Mouse (Mus musculus) midbrain, embryonic 15.5 days (tissue): ENCODE results near the gene C1qtnf1. TPM values are rescaled to one million over a fixed set of nuclear protein-coding genes. Genes with fewer than 3 reads are reported as not detected.

Experiments used
- ATAC-seq: fragments of 200-750 bp; cut with Nextera tagmentation; replicated peaks from 2 replicates; pipeline ENCODE4 v1.8.0; 2017; ENCODE audit warnings: moderate TSS enrichment
- H3K27ac ChIP-seq: fragments of 300-500 bp; sonication (generic); 2 replicates; pipeline ENCODE4 v1.5.1; 2015; ENCODE audit warnings: mild to moderate bottlenecking, inconsistent platforms
- H3K27me3 ChIP-seq: fragments of 300-500 bp; sonication (generic); replicated peaks from 2 replicates; pipeline ENCODE4 v1.6.1; 2015; ENCODE audit warnings: inconsistent platforms
- H3K36me3 ChIP-seq: fragments of 300-500 bp; sonication (generic); replicated peaks from 2 replicates; pipeline ENCODE4 v1.6.1; 2015; ENCODE audit warnings: inconsistent platforms
- H3K4me1 ChIP-seq: fragments of 300-500 bp; sonication (generic); 2 replicates; pipeline ENCODE4 v1.6.1; 2015; ENCODE audit warnings: inconsistent platforms
- H3K4me2 ChIP-seq: fragments of 300-500 bp; sonication (generic); 2 replicates; pipeline ENCODE4 v1.6.1; 2015; ENCODE audit warnings: inconsistent platforms, mild to moderate bottlenecking, moderate library complexity
- H3K4me3 ChIP-seq: fragments of 300-500 bp; sonication (generic); 2 replicates; pipeline ENCODE4 v1.5.1; 2015; ENCODE audit warnings: mild to moderate bottlenecking, inconsistent platforms
- H3K9ac ChIP-seq: fragments of 300-500 bp; sonication (generic); 2 replicates; pipeline ENCODE4 v1.6.1; 2015; ENCODE audit warnings: mild to moderate bottlenecking, inconsistent platforms
- H3K9me3 ChIP-seq: fragments of 300-500 bp; sonication (generic); 2 replicates; pipeline ENCODE4 v1.6.1; 2016; ENCODE audit warnings: inconsistent platforms
- WGBS: fragments of 180-500 bp; shearing (Covaris S2); methylation state at CpG from one replicate; pipeline ENCODE4 v1.1.7; 2015; ENCODE audit warnings: mixed read lengths; 5-methylcytosine and 5-hydroxymethylcytosine counted together
- polyA plus RNA-seq: library from polyadenylated mRNA; unstranded; fragments of >200 nt; fragmentation: Nextera tagmentation; extraction: Ambion mirVana; gene quantifications from 2 replicates; pipeline ENCODE4 v1.2.1, GENCODE M21; 2015

The C1qtnf1 gene
- polyA plus RNA-seq, 1 experiment from 2014 or later, result 4.2 TPM

- Histone ChIP-seq H3K27ac (no peak overlapping the region), H3K4me3 (no peak overlapping the region), H3K4me1 (peaks cover 21% of the 10 kb centered on the region), H3K36me3 (no peaks in the 10 kb centered on the region), H3K4me2 (no peak overlapping the region), H3K27me3 (no peaks in the 10 kb centered on the region), H3K9me3 (no peaks in the 10 kb centered on the region), H3K9ac (no peak overlapping the region)
- 79% methylated on average over 11 of the region's 11 CpGs for WGBS
- no peak for ATAC-seq
Measured at GRCm38 (mm10) chr11:118485338-118485737, 57.3 kb downstream of the C1qtnf1 start.

GRCm38 (mm10) chr11:118485780-118486179, 57.8 kb downstream of the C1qtnf1 start:
- H3K36me3 ChIP-seq, result no peaks in the 10 kb centered on the region
- no peak for ATAC-seq
- H3K27ac ChIP-seq, result no peak overlapping the region
- no peak overlapping the region for H3K4me2 ChIP-seq
- no peaks in the 10 kb centered on the region for H3K27me3 ChIP-seq
- H3K4me1 ChIP-seq, result peaks cover 23% of the 10 kb centered on the region
- H3K9ac ChIP-seq, result no peak overlapping the region
- no peaks in the 10 kb centered on the region for H3K9me3 ChIP-seq
- 93% methylated on average over 3 of the region's 3 CpGs for WGBS
- no peak overlapping the region for H3K4me3 ChIP-seq

GRCm38 (mm10) chr11:118486281-118486680, 58.3 kb downstream of the C1qtnf1 start:
- Histone ChIP-seq H3K27me3 (no peaks in the 10 kb centered on the region), H3K9ac (no peak overlapping the region), H3K4me2 (no peak overlapping the region), H3K9me3 (no peaks in the 10 kb centered on the region), H3K27ac (no peak overlapping the region), H3K4me1 (peaks cover 23% of the 10 kb centered on the region), H3K4me3 (no peak overlapping the region), H3K36me3 (no peaks in the 10 kb centered on the region)
- ATAC-seq, result no peak
- WGBS, result 80% methylated on average over 6 of the region's 6 CpGs

- Histone ChIP-seq H3K4me3 (no peak overlapping the region), H3K4me2 (no peak overlapping the region), H3K4me1 (peaks cover 25% of the 10 kb centered on the region), H3K9me3 (no peaks in the 10 kb centered on the region), H3K9ac (no peak overlapping the region), H3K36me3 (no peaks in the 10 kb centered on the region), H3K27ac (no peak overlapping the region), H3K27me3 (no peaks in the 10 kb centered on the region)
- ATAC-seq, result no peak
- WGBS, result 86% methylated on average over 29 of the region's 29 CpGs
Measured at GRCm38 (mm10) chr11:118486881-118487772, 59.1 kb downstream of the C1qtnf1 start.

- H3K4me3 ChIP-seq, result no peak overlapping the region
- H3K9ac ChIP-seq, result no peak overlapping the region
- no peak overlapping the region for H3K4me2 ChIP-seq
- H3K27ac ChIP-seq, result peak overlapping the region; percentile 43
- 0 out of 2 replicates have a peak, but pooled peaks have one; percentile 19 for ATAC-seq
- H3K27me3 ChIP-seq, result no peaks in the 10 kb centered on the region
- H3K9me3 ChIP-seq, result no peaks in the 10 kb centered on the region
- no peaks in the 10 kb centered on the region for H3K36me3 ChIP-seq
- peaks cover 36% of the 10 kb centered on the region for H3K4me1 ChIP-seq
- WGBS, result 64% methylated on average over 8 of the region's 8 CpGs
Measured at GRCm38 (mm10) chr11:118488191-118488906, 60.3 kb downstream of the C1qtnf1 start.

- peak overlapping the region; percentile 43 for H3K27ac ChIP-seq
- ATAC-seq, result 0 out of 2 replicates have a peak, but pooled peaks have one; percentile 28
- H3K4me3 ChIP-seq, result no peak overlapping the region
- no peaks in the 10 kb centered on the region for H3K36me3 ChIP-seq
- no peaks in the 10 kb centered on the region for H3K9me3 ChIP-seq
- no peak overlapping the region for H3K9ac ChIP-seq
- H3K4me2 ChIP-seq, result no peak overlapping the region
- H3K27me3 ChIP-seq, result no peaks in the 10 kb centered on the region
- 42% methylated on average over 12 of the region's 12 CpGs for WGBS
- H3K4me1 ChIP-seq, result peaks cover 36% of the 10 kb centered on the region
Measured at GRCm38 (mm10) chr11:118488907-118489270, 60.9 kb downstream of the C1qtnf1 start.

GRCm38 (mm10) chr11:118490566-118491218, 62.7 kb downstream of the C1qtnf1 start:
- WGBS, result 20% methylated on average over 22 of the region's 22 CpGs
- no peaks in the 10 kb centered on the region for H3K36me3 ChIP-seq
- H3K9ac ChIP-seq, result no peak overlapping the region
- no peaks in the 10 kb centered on the region for H3K9me3 ChIP-seq
- H3K4me2 ChIP-seq, result no peak overlapping the region
- no peaks in the 10 kb centered on the region for H3K27me3 ChIP-seq
- H3K4me3 ChIP-seq, result no peak overlapping the region
- ATAC-seq, result no peak
- H3K27ac ChIP-seq, result no peak overlapping the region
- H3K4me1 ChIP-seq, result peaks cover 36% of the 10 kb centered on the region

- H3K4me1 ChIP-seq, result peaks cover 36% of the 10 kb centered on the region
- no peaks in the 10 kb centered on the region for H3K36me3 ChIP-seq
- no peak for ATAC-seq
- H3K27ac ChIP-seq, result no peak overlapping the region
- 89% methylated on average over 7 of the region's 7 CpGs for WGBS
- no peak overlapping the region for H3K9ac ChIP-seq
- no peak overlapping the region for H3K4me3 ChIP-seq
- H3K9me3 ChIP-seq, result no peaks in the 10 kb centered on the region
- no peak overlapping the region for H3K4me2 ChIP-seq
- H3K27me3 ChIP-seq, result no peaks in the 10 kb centered on the region
Measured at GRCm38 (mm10) chr11:118491230-118491629, 63.2 kb downstream of the C1qtnf1 start.

GRCm38 (mm10) chr11:118493458-118493857, 65.5 kb downstream of the C1qtnf1 start:
- no peak overlapping the region for H3K4me3 ChIP-seq
- no peak overlapping the region for H3K9ac ChIP-seq
- whole genome bisulfite sequencing, result 90% methylated on average over 2 of the region's 2 CpGs
- no peak overlapping the region for H3K4me2 ChIP-seq
- ATAC-seq, result no peak
- H3K9me3 ChIP-seq, result no peaks in the 10 kb centered on the region
- 0 out of 2 replicates have a peak overlapping the region, but pooled peaks have one; percentile 56 for H3K27ac ChIP-seq
- no peaks in the 10 kb centered on the region for H3K27me3 ChIP-seq
- peaks cover 33% of the 10 kb centered on the region for H3K4me1 ChIP-seq
- H3K36me3 ChIP-seq, result no peaks in the 10 kb centered on the region

- ATAC-seq, result no peak
- H3K36me3 ChIP-seq, result no peaks in the 10 kb centered on the region
- no peak overlapping the region for H3K9ac ChIP-seq
- H3K27ac ChIP-seq, result no peak overlapping the region
- WGBS, result 88% methylated on average over 12 of the region's 12 CpGs
- H3K4me2 ChIP-seq, result no peak overlapping the region
- peaks cover 26% of the 10 kb centered on the region for H3K4me1 ChIP-seq
- no peaks in the 10 kb centered on the region for H3K27me3 ChIP-seq
- no peaks in the 10 kb centered on the region for H3K9me3 ChIP-seq
- H3K4me3 ChIP-seq, result no peak overlapping the region
Measured at GRCm38 (mm10) chr11:118494001-118494737, 66.2 kb downstream of the C1qtnf1 start.

GRCm38 (mm10) chr11:118495065-118495464, 67.1 kb downstream of the C1qtnf1 start:
- H3K9me3 ChIP-seq, result no peaks in the 10 kb centered on the region
- no peak overlapping the region for H3K27ac ChIP-seq
- no peak for ATAC-seq
- H3K27me3 ChIP-seq, result no peaks in the 10 kb centered on the region
- no peak overlapping the region for H3K4me2 ChIP-seq
- no peaks in the 10 kb centered on the region for H3K36me3 ChIP-seq
- H3K9ac ChIP-seq, result no peak overlapping the region
- WGBS, result 43% methylated on average over 5 of the region's 5 CpGs
- peaks cover 18% of the 10 kb centered on the region for H3K4me1 ChIP-seq
- H3K4me3 ChIP-seq, result no peak overlapping the region
